Mouse (Mus musculus): ENCODE results near the gene Tldc2. TPM values are rescaled to one million over a fixed set of nuclear protein-coding genes. Genes with fewer than 3 reads are reported as not detected.

The Tldc2 gene
- polyA plus RNA-seq, 1 experiment from 2014 or later: not detected

- peaks cover 83% of the 10 kb centered on the region for H3K36me3 ChIP-seq
- H3K27ac ChIP-seq: no peak overlapping the region
- H3K4me3 ChIP-seq: no peak overlapping the region
- ATAC-seq (ENCODE audit: insufficient number of reproducible peaks, insufficient read depth, low FRiP score, low TSS enrichment, low read depth): no peak
- no peaks in the 10 kb centered on the region for H3K27me3 ChIP-seq
- no peak overlapping the region for H3K4me2 ChIP-seq
- H3K9ac ChIP-seq: no peak overlapping the region
- no peaks in the 10 kb centered on the region for H3K9me3 ChIP-seq
- WGBS: 93% methylated on average over 5 of the region's 5 CpGs
- H3K4me1 ChIP-seq: peaks cover 31% of the 10 kb centered on the region
These were observed 33.7 kb upstream of the Tldc2 start for GRCm38 (mm10) chr2:157053124-157053523.

- H3K4me3 ChIP-seq: no peak overlapping the region
- no peak overlapping the region for H3K9ac ChIP-seq
- no peak overlapping the region for H3K4me2 ChIP-seq
- no peaks in the 10 kb centered on the region for H3K9me3 ChIP-seq
- 77% methylated on average over 4 of the region's 4 CpGs for WGBS
- peak overlapping the region; percentile 81; the same call in 1 of the 2 replicates for H3K27ac ChIP-seq
- peaks cover 79% of the 10 kb centered on the region for H3K36me3 ChIP-seq
- ATAC-seq (ENCODE audit: insufficient number of reproducible peaks, insufficient read depth, low FRiP score, low TSS enrichment, low read depth): no peak
- H3K27me3 ChIP-seq: no peaks in the 10 kb centered on the region
- peaks cover 37% of the 10 kb centered on the region for H3K4me1 ChIP-seq
These were observed 33.1 kb upstream of the Tldc2 start for GRCm38 (mm10) chr2:157053787-157054186.

- no peaks in the 10 kb centered on the region for H3K27me3 ChIP-seq
- H3K27ac ChIP-seq: peak overlapping the region; percentile 81; the same call in 1 of the 2 replicates
- H3K4me2 ChIP-seq: no peak overlapping the region
- H3K4me1 ChIP-seq: peaks cover 43% of the 10 kb centered on the region
- no peak overlapping the region for H3K4me3 ChIP-seq
- H3K9ac ChIP-seq: 0 out of 2 replicates have a peak overlapping the region, but pooled peaks have one; percentile 21
- ATAC-seq (ENCODE audit: insufficient number of reproducible peaks, insufficient read depth, low FRiP score, low TSS enrichment, low read depth): no peak
- 91% methylated on average over 8 of the region's 8 CpGs for WGBS
- H3K9me3 ChIP-seq: no peaks in the 10 kb centered on the region
- peaks cover 78% of the 10 kb centered on the region for H3K36me3 ChIP-seq
These were observed 32.6 kb upstream of the Tldc2 start for GRCm38 (mm10) chr2:157054297-157054696.

- H3K9me3 ChIP-seq: no peaks in the 10 kb centered on the region
- H3K27me3 ChIP-seq: no peaks in the 10 kb centered on the region
- no peak overlapping the region for H3K4me2 ChIP-seq
- 67% methylated on average over 5 of the region's 5 CpGs for WGBS
- H3K4me1 ChIP-seq: peaks cover 47% of the 10 kb centered on the region
- H3K4me3 ChIP-seq: no peak overlapping the region
- ATAC-seq (ENCODE audit: insufficient number of reproducible peaks, insufficient read depth, low FRiP score, low TSS enrichment, low read depth): no peak
- H3K36me3 ChIP-seq: peaks cover 78% of the 10 kb centered on the region
- peak overlapping the region; percentile 44; the same call in 1 of the 2 replicates for H3K9ac ChIP-seq
- peak overlapping the region; percentile 81 for H3K27ac ChIP-seq
These were observed 32.0 kb upstream of the Tldc2 start for GRCm38 (mm10) chr2:157054816-157055215.

GRCm38 (mm10) chr2:157055721-157056120 lies 31.1 kb upstream of the Tldc2 start:
- H3K27me3 ChIP-seq: no peaks in the 10 kb centered on the region
- WGBS: 92% methylated on average over 6 of the region's 6 CpGs
- no peak overlapping the region for H3K9ac ChIP-seq
- peaks cover 47% of the 10 kb centered on the region for H3K4me1 ChIP-seq
- H3K4me3 ChIP-seq: no peak overlapping the region
- H3K36me3 ChIP-seq: peaks cover 76% of the 10 kb centered on the region
- ATAC-seq (ENCODE audit: insufficient number of reproducible peaks, insufficient read depth, low FRiP score, low TSS enrichment, low read depth): no peak
- peak overlapping the region; percentile 81 for H3K27ac ChIP-seq
- no peaks in the 10 kb centered on the region for H3K9me3 ChIP-seq
- H3K4me2 ChIP-seq: no peak overlapping the region

GRCm38 (mm10) chr2:157057186-157057585 lies 29.7 kb upstream of the Tldc2 start:
- H3K27ac ChIP-seq: no peak overlapping the region
- no peaks in the 10 kb centered on the region for H3K27me3 ChIP-seq
- no peak overlapping the region for H3K4me2 ChIP-seq
- H3K9me3 ChIP-seq: no peaks in the 10 kb centered on the region
- H3K36me3 ChIP-seq: peaks cover 64% of the 10 kb centered on the region
- WGBS: 95% methylated on average over 3 of the region's 3 CpGs
- H3K4me1 ChIP-seq: peaks cover 46% of the 10 kb centered on the region
- H3K9ac ChIP-seq: no peak overlapping the region
- no peak overlapping the region for H3K4me3 ChIP-seq
- no peak for ATAC-seq (ENCODE audit: insufficient number of reproducible peaks, insufficient read depth, low FRiP score, low TSS enrichment, low read depth)

GRCm38 (mm10) chr2:157057758-157058157 lies 29.1 kb upstream of the Tldc2 start:
- Histone ChIP-seq H3K9me3 (no peaks in the 10 kb centered on the region), H3K27me3 (no peaks in the 10 kb centered on the region), H3K27ac (peak overlapping the region; percentile 90), H3K36me3 (peaks cover 62% of the 10 kb centered on the region), H3K4me1 (peaks cover 49% of the 10 kb centered on the region), H3K9ac (no peak overlapping the region), H3K4me2 (peak overlapping the region; percentile 53; the same call in 1 of the 2 replicates), H3K4me3 (no peak overlapping the region)
- 81% methylated on average over 4 of the region's 4 CpGs for WGBS
- ATAC-seq (ENCODE audit: insufficient number of reproducible peaks, insufficient read depth, low FRiP score, low TSS enrichment, low read depth): no peak

- 9% methylated on average over 18 of the region's 18 CpGs for WGBS
- Histone ChIP-seq H3K9ac (no peak overlapping the region; the same call in 1 of the 2 replicates), H3K9me3 (no peaks in the 10 kb centered on the region), H3K4me2 (peak overlapping the region; percentile 53), H3K36me3 (peaks cover 56% of the 10 kb centered on the region), H3K27me3 (no peaks in the 10 kb centered on the region), H3K4me1 (peaks cover 56% of the 10 kb centered on the region), H3K4me3 (peak overlapping the region; percentile 24), H3K27ac (peak overlapping the region; percentile 90)
- ATAC-seq (ENCODE audit: insufficient number of reproducible peaks, insufficient read depth, low FRiP score, low TSS enrichment, low read depth): peak; percentile 82
These were observed 28.4 kb upstream of the Tldc2 start for GRCm38 (mm10) chr2:157058342-157058998.

- Histone ChIP-seq H3K4me2 (peak overlapping the region; percentile 53), H3K27me3 (no peaks in the 10 kb centered on the region), H3K9me3 (no peaks in the 10 kb centered on the region), H3K4me3 (0 out of 2 replicates have a peak overlapping the region, but pooled peaks have one; percentile 9), H3K27ac (peak overlapping the region; percentile 90), H3K9ac (peak overlapping the region; percentile 49; the same call in 1 of the 2 replicates), H3K36me3 (peaks cover 50% of the 10 kb centered on the region), H3K4me1 (peaks cover 63% of the 10 kb centered on the region)
- no peak for ATAC-seq (ENCODE audit: insufficient number of reproducible peaks, insufficient read depth, low FRiP score, low TSS enrichment, low read depth)
- 50% methylated on average over 8 of the region's 8 CpGs for WGBS
These were observed 27.7 kb upstream of the Tldc2 start for GRCm38 (mm10) chr2:157059166-157059565.

GRCm38 (mm10) chr2:157060037-157060436 lies 26.8 kb upstream of the Tldc2 start:
- no peak for ATAC-seq (ENCODE audit: insufficient number of reproducible peaks, insufficient read depth, low FRiP score, low TSS enrichment, low read depth)
- H3K27ac ChIP-seq: 0 out of 2 replicates have a peak overlapping the region, but pooled peaks have one; percentile 4
- no peak overlapping the region for H3K4me2 ChIP-seq
- peaks cover 64% of the 10 kb centered on the region for H3K4me1 ChIP-seq
- peaks cover 45% of the 10 kb centered on the region for H3K36me3 ChIP-seq
- no peak overlapping the region for H3K9ac ChIP-seq
- WGBS: 90% methylated on average over 14 of the region's 14 CpGs
- H3K9me3 ChIP-seq: no peaks in the 10 kb centered on the region
- H3K27me3 ChIP-seq: no peaks in the 10 kb centered on the region
- no peak overlapping the region for H3K4me3 ChIP-seq

GRCm38 (mm10) chr2:157060557-157061305 lies 26.1 kb upstream of the Tldc2 start:
- peaks cover 64% of the 10 kb centered on the region for H3K4me1 ChIP-seq
- no peaks in the 10 kb centered on the region for H3K9me3 ChIP-seq
- H3K9ac ChIP-seq: no peak overlapping the region; the same call in 1 of the 2 replicates
- H3K27me3 ChIP-seq: no peaks in the 10 kb centered on the region
- WGBS: 87% methylated on average over 11 of the region's 11 CpGs
- peaks cover 41% of the 10 kb centered on the region for H3K36me3 ChIP-seq
- no peak for ATAC-seq (ENCODE audit: insufficient number of reproducible peaks, insufficient read depth, low FRiP score, low TSS enrichment, low read depth)
- no peak overlapping the region for H3K4me3 ChIP-seq
- H3K4me2 ChIP-seq: no peak overlapping the region
- no peak overlapping the region for H3K27ac ChIP-seq
